Mouse (Mus musculus): ENCODE results near the gene Plin3. TPM values are rescaled to one million over a fixed set of nuclear protein-coding genes. Genes with fewer than 3 reads are reported as not detected.

The Plin3 gene
- polyA plus RNA-seq, 1 experiment: not detected

DNA sequence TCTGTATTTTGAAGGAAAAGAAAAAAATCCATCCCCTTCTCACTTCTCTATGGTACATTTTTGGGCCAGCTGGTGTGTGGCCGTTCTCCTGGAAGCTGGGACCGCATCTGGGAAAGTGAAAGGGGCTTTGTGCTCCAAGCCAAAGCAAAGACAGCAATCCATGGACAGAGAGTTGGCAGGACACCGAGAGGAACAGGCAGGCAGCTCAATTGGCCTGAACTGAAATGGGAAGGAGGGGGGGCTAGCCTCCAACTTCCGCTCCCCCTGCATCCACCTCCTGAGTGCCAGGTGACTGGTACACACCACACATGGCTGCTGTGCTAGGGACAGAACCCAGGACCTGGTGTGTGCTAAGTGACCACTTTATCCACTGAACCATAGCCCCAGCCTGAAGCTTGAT lies 9.9 kb downstream of the Plin3 start:
- H3K4me3 ChIP-seq (ENCODE audit: insufficient read depth, low read depth, low read length): no peak overlapping the region
- 0 out of 2 replicates have a peak, but pooled peaks cover 4% of the 10 kb centered on the region for H3K4me1 ChIP-seq (ENCODE audit: control insufficient read depth, insufficient read depth, low read length)
- WGBS: 48% methylated on average over 4 of the region's 4 CpGs
- TF ChIP-seq POLR2A (IDR thresholded peaks at IDR 0.05; ENCODE audit: insufficient read depth, low read depth, low read length) (no peak), CTCF (IDR thresholded peaks at IDR 0.05; ENCODE audit: insufficient read depth, low read depth, low read length) (no peak)
- peak overlapping the region; percentile 16; the same call in 1 of the 2 replicates for H3K27ac ChIP-seq (ENCODE audit: insufficient read depth, low read depth, low read length)

DNA sequence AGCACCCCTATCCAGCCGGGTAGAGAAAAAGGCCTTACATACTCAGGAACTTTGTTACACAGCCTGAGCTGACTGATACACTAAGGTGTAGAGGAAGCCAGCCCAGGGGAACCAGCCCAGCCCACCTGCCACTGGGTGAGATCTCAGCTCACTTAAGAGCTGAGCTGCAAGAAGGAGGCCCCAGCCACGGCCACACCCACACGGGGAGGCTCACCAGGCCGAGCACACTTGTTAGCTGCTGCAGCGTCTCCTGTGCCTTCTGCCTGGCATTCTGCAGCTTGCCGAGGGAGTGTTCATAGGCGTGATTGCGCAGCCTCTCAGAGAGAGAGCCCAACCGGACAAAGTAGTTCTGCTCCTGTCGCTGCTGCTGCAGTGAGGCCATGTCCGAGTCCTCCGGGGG lies 11.5 kb downstream of the Plin3 start:
- Histone ChIP-seq H3K27ac (ENCODE audit: insufficient read depth, low read depth, low read length) (no peak overlapping the region), H3K4me3 (ENCODE audit: insufficient read depth, low read depth, low read length) (no peak overlapping the region), H3K4me1 (ENCODE audit: control insufficient read depth, insufficient read depth, low read length) (peaks cover 12% of the 10 kb centered on the region; the same call in 1 of the 2 replicates)
- 90% methylated on average over 12 of the region's 12 CpGs for WGBS
- TF ChIP-seq CTCF (IDR thresholded peaks at IDR 0.05; ENCODE audit: insufficient read depth, low read depth, low read length) (no peak), POLR2A (IDR thresholded peaks at IDR 0.05; ENCODE audit: insufficient read depth, low read depth, low read length) (no peak)

DNA sequence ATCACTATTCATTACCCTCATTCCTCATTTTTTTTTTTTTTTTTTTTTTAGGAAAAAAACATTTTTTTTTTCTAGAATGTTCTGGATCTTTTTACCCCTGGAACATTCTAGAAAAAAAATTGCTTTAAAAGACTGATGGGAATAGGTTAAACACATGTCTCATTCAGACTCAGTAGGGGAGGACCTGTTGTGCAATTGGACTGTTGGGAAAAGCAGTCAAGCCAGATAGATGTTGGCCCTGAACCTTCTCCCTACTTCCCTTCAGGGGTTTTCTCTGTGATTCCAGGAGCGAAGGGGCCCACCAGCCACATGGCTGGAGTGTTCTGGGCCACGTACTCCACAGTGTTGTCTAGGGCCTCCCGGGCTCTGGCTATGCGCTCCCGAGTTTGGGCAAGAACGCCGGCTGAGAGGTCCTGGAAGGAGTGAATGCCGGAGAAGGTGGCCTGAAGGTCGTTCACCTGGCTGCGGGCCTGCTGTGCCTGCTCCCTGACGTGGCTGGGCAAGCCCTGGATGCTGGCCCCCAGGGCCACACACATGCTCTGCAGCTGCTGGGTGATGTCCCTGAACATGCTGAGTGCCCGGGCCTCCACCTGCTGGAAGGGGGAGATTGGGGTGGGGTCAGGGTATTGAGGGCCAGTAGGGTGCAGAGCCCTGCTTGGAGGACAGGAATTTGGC lies 13.1 kb downstream of the Plin3 start:
- TF ChIP-seq CTCF (IDR thresholded peaks at IDR 0.05; ENCODE audit: insufficient read depth, low read depth, low read length) (no peak), POLR2A (IDR thresholded peaks at IDR 0.05; ENCODE audit: insufficient read depth, low read depth, low read length) (no peak)
- H3K4me1 ChIP-seq (ENCODE audit: control insufficient read depth, insufficient read depth, low read length): peaks cover 15% of the 10 kb centered on the region; the same call in 1 of the 2 replicates
- no peak overlapping the region for H3K27ac ChIP-seq (ENCODE audit: insufficient read depth, low read depth, low read length)
- no peak overlapping the region for H3K4me3 ChIP-seq (ENCODE audit: insufficient read depth, low read depth, low read length)
- 88% methylated on average over 12 of the region's 12 CpGs for WGBS

DNA sequence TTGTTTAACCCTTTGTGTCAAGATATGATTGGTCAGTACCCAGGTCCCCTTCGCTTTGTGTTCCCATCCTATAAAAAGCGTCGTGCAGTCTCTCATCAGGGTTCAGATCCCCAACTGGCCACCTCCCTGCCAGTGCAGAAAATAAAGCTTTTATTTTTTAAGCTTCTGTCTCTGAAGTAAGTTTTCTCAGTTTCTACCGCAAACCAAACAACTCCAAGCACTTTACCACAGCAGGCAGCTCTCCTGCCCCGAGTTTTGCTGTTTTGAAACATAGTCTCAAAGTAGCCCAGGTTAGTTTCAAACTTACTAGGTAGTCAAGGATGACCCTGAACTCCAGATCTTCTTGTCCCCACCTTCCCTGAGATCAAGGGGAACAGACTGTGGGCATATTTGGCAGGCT lies 14.3 kb downstream of the Plin3 start:
- Histone ChIP-seq H3K27ac (ENCODE audit: insufficient read depth, low read depth, low read length) (no peak overlapping the region), H3K4me3 (ENCODE audit: insufficient read depth, low read depth, low read length) (no peak overlapping the region), H3K4me1 (ENCODE audit: control insufficient read depth, insufficient read depth, low read length) (peaks cover 14% of the 10 kb centered on the region; the same call in 1 of the 2 replicates)
- 91% methylated on average over 5 of the region's 5 CpGs for WGBS
- TF ChIP-seq POLR2A (IDR thresholded peaks at IDR 0.05; ENCODE audit: insufficient read depth, low read depth, low read length) (no peak), CTCF (IDR thresholded peaks at IDR 0.05; ENCODE audit: insufficient read depth, low read depth, low read length) (no peak)

DNA sequence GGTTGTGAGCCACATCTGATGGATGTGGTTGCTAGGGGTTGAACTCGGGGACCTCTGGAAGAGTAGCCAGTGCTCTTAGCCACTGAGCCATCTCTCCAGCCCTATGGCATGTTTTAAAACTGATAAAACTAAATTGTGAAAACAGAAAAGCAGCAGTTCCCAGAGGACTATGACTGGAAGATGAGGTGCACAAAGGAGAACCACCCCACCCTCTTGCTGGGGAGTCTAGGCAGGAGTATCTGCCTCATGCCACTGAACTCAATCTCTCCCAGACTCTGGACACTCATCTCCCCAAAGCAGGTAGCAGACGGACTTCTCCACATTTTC lies 15.1 kb downstream of the Plin3 start:
- Histone ChIP-seq H3K4me3 (ENCODE audit: insufficient read depth, low read depth, low read length) (no peak overlapping the region), H3K27ac (ENCODE audit: insufficient read depth, low read depth, low read length) (0 out of 2 replicates have a peak overlapping the region, but pooled peaks have one; percentile 23), H3K4me1 (ENCODE audit: control insufficient read depth, insufficient read depth, low read length) (peaks cover 11% of the 10 kb centered on the region; the same call in 1 of the 2 replicates)
- 49% methylated on average over 2 of the region's 2 CpGs for WGBS
- TF ChIP-seq POLR2A (IDR thresholded peaks at IDR 0.05; ENCODE audit: insufficient read depth, low read depth, low read length) (no peak), CTCF (IDR thresholded peaks at IDR 0.05; ENCODE audit: insufficient read depth, low read depth, low read length) (no peak)

DNA sequence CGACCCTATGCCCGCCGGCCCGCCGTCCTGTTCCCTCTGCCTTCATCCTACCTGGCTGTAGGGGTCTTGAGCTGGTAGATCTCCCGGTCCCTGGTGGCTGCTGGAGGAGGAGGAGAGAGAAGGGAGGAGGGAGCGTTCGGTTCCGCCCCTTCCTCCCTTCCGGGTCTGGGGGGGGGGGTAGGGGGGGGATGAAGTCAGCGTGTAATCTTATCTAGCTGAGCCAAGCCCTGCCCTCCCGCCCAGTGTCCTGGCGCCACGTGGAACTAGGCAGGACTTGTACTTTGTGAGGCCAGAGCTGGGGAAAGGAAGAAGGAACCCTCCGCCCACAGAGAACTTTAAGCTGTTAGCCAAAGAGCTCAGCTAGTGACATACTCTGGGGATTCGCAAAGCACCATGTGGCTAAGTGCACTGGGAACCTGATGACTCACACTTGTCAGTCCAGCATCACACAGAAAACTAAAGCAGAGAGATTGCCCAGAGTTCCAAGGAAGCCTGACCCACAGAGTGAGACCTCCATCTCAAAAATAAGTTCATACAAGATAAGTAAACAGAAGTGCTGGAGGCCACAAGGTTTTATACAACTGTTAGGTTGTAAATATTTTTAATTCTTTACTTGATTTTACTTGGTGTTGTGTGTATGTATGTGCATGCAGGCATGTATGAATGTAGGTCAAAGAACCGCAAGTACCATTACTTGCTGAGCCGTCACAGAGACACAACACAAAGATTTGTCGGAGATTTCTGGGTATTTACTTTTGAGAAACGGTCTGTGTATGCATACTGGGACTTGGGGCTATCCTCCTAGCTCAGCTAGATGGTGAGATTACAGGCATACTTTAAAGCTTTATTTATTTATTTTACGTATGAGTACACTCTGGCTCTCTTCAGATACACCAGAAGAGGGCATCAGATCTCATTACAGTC lies 15.8 kb downstream of the Plin3 start, which contains the start of gene Ticam1:
Ticam1 (minus strand) TSS at position 144 of the 924 bp plus-strand sequence.
- TF ChIP-seq CTCF (IDR thresholded peaks at IDR 0.05; ENCODE audit: insufficient read depth, low read depth, low read length): no peak
- peak; percentile 45; the same call in 1 of the 2 replicates for TF ChIP-seq POLR2A (IDR thresholded peaks at IDR 0.05; ENCODE audit: insufficient read depth, low read depth, low read length)
- peak within 1 kb of the TSS; percentile 62 for H3K4me3 ChIP-seq (ENCODE audit: insufficient read depth, low read depth, low read length)
- peak within 1 kb of the TSS; percentile 62; the same call in 1 of the 2 replicates for H3K27ac ChIP-seq (ENCODE audit: insufficient read depth, low read depth, low read length)
- WGBS: 4% methylated on average over 21 of the region's 21 CpGs
- peaks cover 17% of the 10 kb centered on the region; the same call in 1 of the 2 replicates for H3K4me1 ChIP-seq (ENCODE audit: control insufficient read depth, insufficient read depth, low read length)

DNA sequence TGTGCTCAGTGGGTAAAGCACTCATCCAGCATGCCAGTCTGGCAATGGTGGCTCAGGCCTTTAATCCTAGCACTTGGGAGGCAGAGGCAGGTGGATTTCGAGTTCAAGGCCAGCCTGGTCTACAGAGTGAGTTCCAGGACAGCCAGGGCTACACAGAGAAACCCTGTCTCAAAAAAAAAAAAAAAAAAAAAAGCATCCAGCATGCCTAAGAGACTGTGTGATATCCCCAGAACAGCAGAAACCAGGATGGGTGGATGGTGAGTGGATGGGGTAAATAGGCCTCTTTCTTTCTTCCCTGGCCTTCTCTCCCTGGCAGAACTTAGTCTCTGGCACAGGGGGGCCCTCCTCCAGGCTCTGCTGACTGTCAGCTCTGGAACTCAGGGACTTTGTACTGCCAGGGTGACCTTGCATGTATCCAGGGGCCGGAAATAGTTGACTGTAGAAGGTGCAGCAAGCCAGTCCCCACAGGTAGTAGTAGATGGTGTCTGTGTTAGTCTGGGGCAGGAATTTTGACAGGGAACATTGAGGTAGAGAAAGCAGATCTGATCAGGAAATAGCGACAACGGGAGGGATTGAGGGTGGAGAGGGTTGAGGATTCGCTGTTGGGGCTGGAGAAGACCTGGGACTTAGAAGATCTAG lies 16.7 kb downstream of the Plin3 start:
- peak overlapping the region; percentile 62; the same call in 1 of the 2 replicates for H3K27ac ChIP-seq (ENCODE audit: insufficient read depth, low read depth, low read length)
- 30% methylated on average over 5 of the region's 5 CpGs for WGBS
- peaks cover 23% of the 10 kb centered on the region; the same call in 1 of the 2 replicates for H3K4me1 ChIP-seq (ENCODE audit: control insufficient read depth, insufficient read depth, low read length)
- no peak for TF ChIP-seq CTCF (IDR thresholded peaks at IDR 0.05; ENCODE audit: insufficient read depth, low read depth, low read length)
- no peak for TF ChIP-seq POLR2A (IDR thresholded peaks at IDR 0.05; ENCODE audit: insufficient read depth, low read depth, low read length)
- peak overlapping the region; percentile 62 for H3K4me3 ChIP-seq (ENCODE audit: insufficient read depth, low read depth, low read length)

DNA sequence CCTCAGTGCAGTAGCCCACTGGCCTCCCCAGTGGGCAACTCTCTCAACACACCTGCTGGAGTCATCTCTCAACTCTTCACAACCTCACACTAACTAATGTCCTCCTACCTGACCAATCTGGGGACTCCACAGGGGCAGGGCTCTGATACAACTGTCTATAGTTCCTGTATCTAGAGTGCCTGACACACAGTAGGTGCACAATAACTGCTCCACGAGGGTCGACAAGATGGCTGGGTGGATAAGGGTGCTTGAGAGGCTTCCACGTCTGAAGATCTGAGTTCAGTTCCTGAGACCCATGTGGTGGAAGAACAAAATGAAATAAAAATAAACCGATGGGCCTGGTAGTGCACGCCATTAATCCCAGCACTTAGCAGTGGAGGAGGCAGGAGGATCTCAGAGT lies 18.7 kb downstream of the Plin3 start:
- no peak overlapping the region for H3K4me3 ChIP-seq (ENCODE audit: insufficient read depth, low read depth, low read length)
- TF ChIP-seq POLR2A (IDR thresholded peaks at IDR 0.05; ENCODE audit: insufficient read depth, low read depth, low read length) (no peak), CTCF (IDR thresholded peaks at IDR 0.05; ENCODE audit: insufficient read depth, low read depth, low read length) (no peak)
- H3K4me1 ChIP-seq (ENCODE audit: control insufficient read depth, insufficient read depth, low read length): peaks cover 32% of the 10 kb centered on the region
- 88% methylated on average over 5 of the region's 5 CpGs for WGBS
- H3K27ac ChIP-seq (ENCODE audit: insufficient read depth, low read depth, low read length): no peak overlapping the region
